Mouse (Mus musculus) activated CD4-positive, CD25-positive, alpha-beta regulatory T cell, adult 4 months (primary cell): ENCODE results near the gene Tbx2. TPM values are rescaled to one million over a fixed set of nuclear protein-coding genes. Genes with fewer than 3 reads are reported as not detected.

Experiments
- ATAC-seq: one replicate; pipeline ENCODE4 v1.8.0; 2017
- polyA plus RNA-seq, 2 experiments: library from polyadenylated mRNA; unstranded; fragments of 100-300 nt; shearing (Covaris generic); gene quantifications; one replicate each; pipeline ENCODE4 v1.2.1; 2017

The Tbx2 gene
- polyA plus RNA-seq, 2 experiments from 2014 or later = 0.13 TPM; not detected in 1

DNA sequence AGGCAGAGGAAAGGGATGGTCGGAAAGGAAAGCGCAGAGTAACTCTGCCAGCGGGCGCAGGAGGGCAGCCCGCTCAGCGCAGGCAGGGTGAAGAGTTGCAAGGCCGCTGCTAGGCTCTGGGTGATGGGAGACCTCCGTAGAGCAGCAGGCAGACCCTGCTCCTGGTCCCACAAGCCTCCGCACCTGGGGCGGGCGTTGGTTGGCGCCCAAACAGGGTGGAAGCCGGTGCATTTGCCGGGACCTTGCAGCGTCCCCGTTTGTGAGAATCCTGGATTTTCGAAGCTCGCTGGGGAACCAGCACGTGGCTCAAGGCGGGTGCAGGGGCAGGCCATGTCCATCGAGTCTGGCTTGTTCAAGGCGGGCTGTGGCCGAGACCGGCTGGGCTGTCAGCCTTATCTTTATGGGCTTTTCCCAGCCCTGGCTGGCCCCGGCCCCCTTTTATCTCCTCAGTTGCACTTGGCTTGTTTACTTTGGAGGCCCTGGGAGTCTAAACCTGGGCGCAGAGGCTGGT, 56.2 kb downstream of the Tbx2 start:
- ATAC-seq = no peak

DNA sequence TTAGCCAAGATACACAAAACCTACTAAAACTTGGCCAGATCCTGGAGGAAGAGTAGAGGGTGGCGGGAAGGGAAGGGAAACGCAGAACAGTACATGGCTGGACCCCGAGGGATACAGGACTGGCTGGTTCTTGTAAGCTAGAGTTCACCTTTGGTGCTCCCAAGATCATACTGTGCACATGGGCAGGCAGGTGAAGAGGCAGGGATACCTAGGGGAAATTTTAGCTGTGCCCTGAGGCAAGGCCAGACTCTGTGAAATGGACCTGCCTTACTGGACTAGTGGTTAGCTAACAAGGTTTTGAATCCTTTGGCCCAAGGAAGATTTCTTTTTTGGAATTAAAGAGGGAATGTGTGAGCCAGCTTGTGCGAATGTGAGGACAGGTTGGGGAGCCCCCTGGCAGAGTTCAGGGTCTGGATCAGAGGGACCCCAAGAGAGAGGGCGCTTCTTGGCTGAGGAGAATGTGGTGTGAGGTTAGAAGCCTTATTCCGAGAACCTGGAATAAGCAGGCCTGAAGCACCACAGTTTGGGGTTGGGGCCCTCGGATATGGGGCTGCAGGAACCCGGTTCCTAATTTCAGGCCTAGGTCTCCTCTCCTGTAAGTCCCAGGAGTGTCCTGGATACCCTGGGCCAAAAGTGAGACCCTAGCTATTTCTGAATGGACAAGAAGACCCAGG, 56.8 kb downstream of the Tbx2 start:
- ATAC-seq = no peak

GRCm38 (mm10) chr11:85889730-85890562, 57.6 kb downstream of the Tbx2 start:
- no peak for ATAC-seq

DNA sequence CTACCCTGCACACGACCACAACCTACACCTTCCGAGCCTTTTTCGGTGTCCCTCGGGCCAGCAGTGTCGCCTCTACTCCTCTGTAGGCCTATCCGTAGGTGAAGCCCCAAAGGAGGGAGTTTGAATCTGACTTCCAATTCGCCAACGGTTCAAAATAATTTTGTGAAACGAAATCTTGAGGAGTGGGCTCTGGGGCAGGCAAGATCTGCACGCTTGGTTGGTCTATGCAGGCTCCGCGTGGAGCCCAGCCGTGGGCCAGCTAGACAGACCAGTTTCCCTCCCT, 58.2 kb downstream of the Tbx2 start:
- ATAC-seq = no peak

DNA sequence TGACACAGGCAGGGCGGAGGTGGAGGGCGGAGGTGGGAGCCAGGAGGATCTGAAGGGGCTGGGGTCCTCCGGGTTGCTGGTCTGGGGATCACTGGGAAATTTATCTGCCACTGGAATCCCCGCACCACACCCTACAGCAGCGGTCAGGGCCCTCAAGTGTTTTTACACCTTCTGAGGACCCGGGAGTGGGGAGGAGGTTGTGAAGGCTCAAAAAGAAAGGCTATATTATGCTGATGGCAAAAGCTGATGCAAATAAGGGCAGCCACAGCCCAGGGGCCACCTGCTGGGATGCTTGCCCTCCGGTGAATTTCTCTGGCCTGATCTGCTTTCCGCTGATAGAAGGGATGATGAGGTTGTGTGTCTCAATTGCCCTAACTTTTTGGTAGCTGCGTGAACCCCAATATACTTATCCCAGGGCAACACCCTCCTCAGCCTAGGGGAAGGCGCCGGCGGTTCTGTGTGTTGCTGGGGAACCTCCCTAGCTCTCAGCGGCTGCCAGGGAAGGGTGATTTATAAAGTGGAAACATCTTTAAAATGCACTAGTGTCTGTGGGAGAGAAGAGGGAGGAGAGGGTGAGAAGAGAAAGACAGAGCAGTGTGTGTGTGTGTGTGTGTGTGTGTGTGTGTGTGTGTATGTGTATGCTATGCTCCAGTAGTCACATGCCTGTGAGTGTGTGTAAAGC, 58.8 kb downstream of the Tbx2 start:
- ATAC-seq = no peak

Other genes with a start within 250 kb of the Tbx2 start
- gene Gm11444, start 17.8 kb downstream of the Tbx2 start, polyA plus RNA-seq = 1 to 10 TPM in 1 of 2 experiments, not detected in 1; 1.0 TPM
- gene Tbx4, start 53.9 kb downstream of the Tbx2 start, polyA plus RNA-seq = not detected